Mouse (Mus musculus) spleen, adult 10 weeks (tissue): ENCODE measurements around the gene Ip6k3. TPM values are rescaled to one million over a fixed set of nuclear protein-coding genes. Genes with fewer than 3 reads are reported as not detected.

ENCODE experiments used
- polyA plus RNA-seq: library from polyadenylated mRNA; stranded (reverse); fragments of 350-450 nt; fragmentation: Illumina TruSeq; extraction: RNeasy Lipid Tissue Mini Kit (QIAGEN cat#74804); gene quantifications from one replicate; pipeline ENCODE4 v1.2.3, GENCODE M21; 2015; ENCODE audit warnings: low replicate concordance; ENCODE audit not compliant: insufficient read depth

Gene Ip6k3
- polyA plus RNA-seq, result 0.44 TPM

GRCm38 (mm10) chr17:27167545-27167944, at the start of gene Ip6k3:
Gene Ip6k3 (minus strand): TSS chr17:27167795.

GRCm38 (mm10) chr17:27204075-27204909, 36.7 kb upstream of the Ip6k3 start, which contains the start of gene Lemd2:
Gene Lemd2 (minus strand): TSS chr17:27204469.

GRCm38 (mm10) chr17:27133551-27134141, 33.9 kb downstream of the Ip6k3 start, which contains the start of gene Uqcc2:
Gene Uqcc2 (minus strand): TSS chr17:27133916.

Other genes with a start within 250 kb of the Ip6k3 start
- 41.9 TPM for gene Phf1, start 234.7 kb downstream of the Ip6k3 start, polyA plus RNA-seq
- 59.0 TPM for gene Cuta, start 228.2 kb downstream of the Ip6k3 start, polyA plus RNA-seq
- 2.5 TPM for gene Syngap1, start 226.5 kb downstream of the Ip6k3 start, polyA plus RNA-seq
- gene Zbtb9, start 194.6 kb downstream of the Ip6k3 start, polyA plus RNA-seq, result 29.6 TPM
- gene Bak1, start 138.8 kb downstream of the Ip6k3 start, polyA plus RNA-seq, result 23.5 TPM
- 19.6 TPM for gene Itpr3, start 110.5 kb downstream of the Ip6k3 start, polyA plus RNA-seq
- gene Uqcc2, start 33.9 kb downstream of the Ip6k3 start, polyA plus RNA-seq, result 41.2 TPM
- gene Lemd2, start 36.7 kb upstream of the Ip6k3 start, polyA plus RNA-seq, result 17.9 TPM